15 mouse cellular contexts compared by ENCODE assay signal in the genomic region with DNA sequence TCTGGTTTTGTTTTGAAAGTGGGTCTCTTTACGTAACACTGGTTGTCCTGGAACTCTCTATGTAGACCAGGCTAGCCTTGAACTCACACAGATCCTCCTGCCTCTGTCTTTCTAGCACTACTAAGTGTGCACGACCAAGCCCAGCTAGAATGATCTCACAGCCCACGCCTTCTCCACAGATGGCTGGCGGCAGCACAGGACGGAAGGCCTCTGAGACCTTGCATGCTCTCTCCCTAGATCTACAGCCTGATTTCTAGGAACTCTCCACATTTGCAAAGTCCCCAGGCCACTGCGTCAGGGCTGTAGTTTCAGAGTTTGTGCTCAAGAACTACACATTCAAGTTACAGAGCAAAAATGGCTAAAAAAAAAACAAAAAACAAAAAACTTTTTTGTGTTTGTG.
"Had no signal": no experiment of that assay in that cellular context is flagged by ENCODE, and none has a peak within 500 bp of the region (broad histone marks: within the 10 kb centered on the region; RNA-seq: fewer than 3 reads in every experiment).

No protein-coding gene starts in this region.

- H3K4me2 ChIP-seq: limb, embryonic 12.5 days; limb, embryonic 15.5 days; lung, embryonic 14.5 days; midbrain, embryonic 13.5 days; neural tube, embryonic 12.5 days; neural tube, embryonic 15.5 days; stomach, embryonic 15.5 days had no signal

- ATAC-seq: lung, postnatal 0 days; midbrain, embryonic 13.5 days had no signal

- H3K9me3 ChIP-seq: limb, embryonic 12.5 days; limb, embryonic 15.5 days; midbrain, embryonic 13.5 days; neural tube, embryonic 12.5 days; neural tube, embryonic 15.5 days; stomach, embryonic 15.5 days had no signal

- H3K27me3 ChIP-seq: stomach, embryonic 15.5 days had no signal

- H3K4me3 ChIP-seq: limb, embryonic 12.5 days; limb, embryonic 15.5 days; midbrain, embryonic 13.5 days; neural tube, embryonic 12.5 days; neural tube, embryonic 15.5 days; stomach, embryonic 15.5 days had no signal

- H3K36me3 ChIP-seq: limb, embryonic 12.5 days; limb, embryonic 15.5 days; midbrain, embryonic 13.5 days; neural tube, embryonic 12.5 days; neural tube, embryonic 15.5 days; stomach, embryonic 15.5 days had no signal

- DNase-seq: kidney, adult 18-20 months; kidney, adult 9 months; kidney, postnatal 14 days; left cerebral cortex, postnatal 4 days; lung, embryonic 14.5 days; retina, postnatal 1 day; right cerebral cortex, postnatal 25 days had no signal

- H3K27ac ChIP-seq: limb, embryonic 12.5 days; limb, embryonic 15.5 days; macrophage; midbrain, embryonic 13.5 days; neural tube, embryonic 12.5 days; neural tube, embryonic 15.5 days; stomach, embryonic 15.5 days had no signal

- H3K9ac ChIP-seq: limb, embryonic 12.5 days; limb, embryonic 15.5 days; lung, embryonic 14.5 days; midbrain, embryonic 13.5 days; neural tube, embryonic 12.5 days; neural tube, embryonic 15.5 days; stomach, embryonic 15.5 days had no signal
